Mouse (Mus musculus) lung, postnatal 0 days (tissue): Measurements from ENCODE around the gene Tsc22d1.

ENCODE experiments used
- CTCF ChIP-seq: IDR thresholded peaks from 2 replicates; pipeline ENCODE4 v1.5.1; 2016; ENCODE audit warnings: antibody characterized with exemption, mild to moderate bottlenecking
- EP300 ChIP-seq: IDR thresholded peaks from 2 replicates; pipeline ENCODE4 v1.6.1; 2016; ENCODE audit warnings: antibody characterized with exemption, mild to moderate bottlenecking, control low read depth

DNA sequence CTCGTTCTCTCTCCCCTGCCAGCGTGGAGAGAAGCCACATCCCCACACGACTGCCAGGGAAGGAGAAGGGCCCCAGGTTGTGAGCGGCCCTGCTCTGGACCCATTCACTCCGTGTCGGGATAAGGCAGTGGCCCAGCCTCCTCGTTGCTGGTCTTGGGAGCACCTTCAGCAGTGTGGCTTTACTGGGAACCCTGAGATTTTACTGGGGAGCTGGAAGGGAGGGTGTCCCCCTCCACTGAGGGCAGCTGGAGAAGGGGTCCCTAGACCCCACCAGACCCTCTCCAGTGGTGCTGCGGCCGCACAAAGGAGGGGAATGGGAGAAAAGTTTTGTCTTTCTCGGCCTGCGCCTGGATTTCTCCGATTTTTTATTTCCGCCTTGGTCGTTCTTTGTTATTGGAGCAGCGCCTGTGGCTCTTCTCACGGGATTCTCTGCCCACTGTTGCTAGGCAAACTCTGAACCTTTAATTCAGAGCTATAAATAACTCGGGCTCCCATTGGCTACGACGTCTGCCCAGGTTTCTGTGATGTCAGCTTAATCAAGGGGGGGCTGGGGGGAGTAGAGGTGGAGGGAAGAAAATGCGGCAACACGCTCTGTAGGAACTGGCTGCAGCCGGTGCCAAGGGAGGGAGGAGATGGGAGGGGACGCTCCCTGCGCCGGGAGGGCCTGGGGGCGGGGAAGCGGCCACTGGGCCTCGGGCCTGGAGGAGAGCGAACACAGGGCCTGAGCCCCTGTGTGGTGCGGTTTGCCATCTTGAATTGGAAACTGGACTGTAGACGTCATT lies 90.9 kb downstream of the Tsc22d1 start:
- TF ChIP-seq CTCF (no peak), EP300 (peak; percentile 88)
